Mouse (Mus musculus): ENCODE data around the gene Ubqln4. TPM values are rescaled to one million over a fixed set of nuclear protein-coding genes. Genes with fewer than 3 reads are reported as not detected.
A peak's percentile ranks its signal among the peaks of the same experiment; 100 is the strongest.

Gene Ubqln4
- total and polyA plus RNA-seq, 3 experiments = 40.6 to 81.2 (median 63.4) TPM

DNA sequence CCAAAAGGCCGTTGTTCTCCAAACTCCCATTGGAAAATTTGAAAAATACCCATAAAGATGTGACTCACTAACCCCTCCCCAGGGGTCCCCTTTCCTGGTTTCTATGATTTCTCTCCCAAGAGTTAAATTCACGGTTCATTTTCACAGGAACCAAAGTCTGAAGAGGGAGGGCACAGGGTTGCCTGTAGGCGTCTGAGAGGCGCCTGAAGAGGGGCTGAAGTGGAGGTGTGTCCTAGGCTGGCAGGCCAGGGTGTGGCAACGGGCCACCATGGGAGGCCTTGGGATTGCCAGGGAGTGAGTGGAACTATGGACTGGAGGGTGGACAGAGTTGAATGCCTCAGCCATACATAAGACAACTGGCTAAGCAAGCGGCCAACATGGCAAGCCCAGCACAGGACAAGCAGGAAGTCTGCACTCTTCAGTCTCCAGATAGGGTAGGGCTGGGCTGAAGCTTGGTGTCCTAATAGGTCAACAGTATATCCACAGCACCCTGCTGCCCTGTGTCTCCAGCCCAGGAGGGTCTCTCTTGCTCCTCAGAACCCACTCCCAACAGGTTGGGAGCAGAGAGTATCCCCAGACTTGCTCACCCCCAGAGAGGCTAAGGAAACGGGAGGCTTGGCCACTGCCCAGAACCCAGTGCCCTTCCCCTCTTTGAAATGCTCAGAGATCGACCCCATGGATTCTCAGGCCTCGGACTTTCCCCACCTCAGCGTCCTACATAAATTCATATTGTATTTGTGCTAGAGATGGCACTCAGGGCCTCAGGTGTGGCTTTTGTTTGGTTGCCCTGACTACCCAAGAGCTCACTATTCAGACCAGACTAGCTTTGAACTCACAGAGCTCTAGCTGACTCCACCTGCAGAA lies 39.1 kb upstream of the Ubqln4 start:
- peaks cover 71% of the 10 kb centered on the region for H3K4me1 ChIP-seq (ENCODE audit: insufficient read depth, low read depth, low read length)
- ATAC-seq (ENCODE audit: extremely low read depth, insufficient number of reproducible peaks, low FRiP score, poor library complexity, severe bottlenecking) (no peak), DNase-seq (ENCODE audit: low spot score) (no peak)
- no peaks in the 10 kb centered on the region for H3K36me3 ChIP-seq (replicated peaks)
- H3K4me3 ChIP-seq (ENCODE audit: low read depth, low read length) = peak overlapping the region; percentile 31; the same call in 1 of the 2 replicates
- no peaks in the 10 kb centered on the region; the same call in 1 of the 2 replicates for H3K27me3 ChIP-seq (ENCODE audit: insufficient read depth, low read length)
- no peak for TF ChIP-seq CTCF (IDR thresholded peaks at IDR 0.05; ENCODE audit: low read depth, low read length)
- TF ChIP-seq GATA2 (IDR thresholded peaks at IDR 0.05; ENCODE audit: borderline replicate concordance, low read depth, low read length) = no peak
- no peak for TF ChIP-seq GATA1 (IDR thresholded peaks at IDR 0.05; ENCODE audit: borderline replicate concordance, low read length)
- no peak for TF ChIP-seq TAL1 (conservative IDR thresholded peaks at IDR 0.05; ENCODE audit: low read depth, low read length)
- TF ChIP-seq POLR2AphosphoS5 (IDR thresholded peaks at IDR 0.05; ENCODE audit: insufficient replicate concordance, low read depth, low read length) = no peak
- H3K9me3 ChIP-seq (replicated peaks) = no peaks in the 10 kb centered on the region

GRCm38 (mm10) chr3:88515095-88515386 lies 38.5 kb upstream of the Ubqln4 start:
- TF ChIP-seq GATA1 (IDR thresholded peaks at IDR 0.05; ENCODE audit: borderline replicate concordance, low read length) (no peak), GATA2 (IDR thresholded peaks at IDR 0.05; ENCODE audit: borderline replicate concordance, low read depth, low read length) (no peak), POLR2AphosphoS5 (IDR thresholded peaks at IDR 0.05; ENCODE audit: insufficient replicate concordance, low read depth, low read length) (no peak), TAL1 (conservative IDR thresholded peaks at IDR 0.05; ENCODE audit: low read depth, low read length) (no peak), CTCF (IDR thresholded peaks at IDR 0.05; ENCODE audit: low read depth, low read length) (no peak)
- no peak for DNase-seq (ENCODE audit: low spot score)
- Histone ChIP-seq H3K4me3 (ENCODE audit: low read depth, low read length) (no peak overlapping the region), H3K4me1 (ENCODE audit: insufficient read depth, low read depth, low read length) (peaks cover 70% of the 10 kb centered on the region), H3K36me3 (replicated peaks) (no peaks in the 10 kb centered on the region), H3K9me3 (replicated peaks) (no peaks in the 10 kb centered on the region), H3K27me3 (ENCODE audit: insufficient read depth, low read length) (no peaks in the 10 kb centered on the region; the same call in 1 of the 2 replicates)
- no peak for ATAC-seq (ENCODE audit: extremely low read depth, insufficient number of reproducible peaks, low FRiP score, poor library complexity, severe bottlenecking)

DNA sequence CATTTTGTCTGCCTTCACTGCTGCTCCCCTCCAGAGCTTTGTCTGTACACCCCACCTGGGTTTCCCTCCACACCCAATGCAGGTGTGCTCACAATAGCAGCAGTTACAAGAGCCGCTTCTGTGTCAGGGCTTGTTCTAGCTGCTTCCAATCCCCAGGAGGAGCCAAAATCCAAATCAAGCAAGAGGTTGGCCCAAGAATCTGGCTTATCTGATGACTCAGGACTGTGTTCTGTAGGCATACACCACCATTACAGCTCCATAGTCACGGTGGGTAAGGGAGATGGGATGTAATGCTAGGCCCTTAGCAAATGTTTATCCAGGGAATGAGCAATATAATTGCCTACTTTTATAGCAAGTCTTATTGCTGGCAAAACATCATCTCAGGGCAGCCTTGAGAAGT lies 37.2 kb upstream of the Ubqln4 start:
- Histone ChIP-seq H3K36me3 (replicated peaks) (no peaks in the 10 kb centered on the region), H3K9me3 (replicated peaks) (no peaks in the 10 kb centered on the region), H3K27me3 (ENCODE audit: insufficient read depth, low read length) (no peaks in the 10 kb centered on the region; the same call in 1 of the 2 replicates), H3K4me3 (ENCODE audit: low read depth, low read length) (no peak overlapping the region), H3K4me1 (ENCODE audit: insufficient read depth, low read depth, low read length) (peaks cover 61% of the 10 kb centered on the region)
- ATAC-seq (ENCODE audit: extremely low read depth, insufficient number of reproducible peaks, low FRiP score, poor library complexity, severe bottlenecking) (no peak), DNase-seq (ENCODE audit: low spot score) (no peak)
- TF ChIP-seq GATA1 (IDR thresholded peaks at IDR 0.05; ENCODE audit: borderline replicate concordance, low read length) (no peak), GATA2 (IDR thresholded peaks at IDR 0.05; ENCODE audit: borderline replicate concordance, low read depth, low read length) (no peak), POLR2AphosphoS5 (IDR thresholded peaks at IDR 0.05; ENCODE audit: insufficient replicate concordance, low read depth, low read length) (no peak), TAL1 (conservative IDR thresholded peaks at IDR 0.05; ENCODE audit: low read depth, low read length) (no peak), CTCF (IDR thresholded peaks at IDR 0.05; ENCODE audit: low read depth, low read length) (no peak)

GRCm38 (mm10) chr3:88518411-88518810 lies 35.1 kb upstream of the Ubqln4 start:
- no peak for DNase-seq (ENCODE audit: low spot score)

DNA sequence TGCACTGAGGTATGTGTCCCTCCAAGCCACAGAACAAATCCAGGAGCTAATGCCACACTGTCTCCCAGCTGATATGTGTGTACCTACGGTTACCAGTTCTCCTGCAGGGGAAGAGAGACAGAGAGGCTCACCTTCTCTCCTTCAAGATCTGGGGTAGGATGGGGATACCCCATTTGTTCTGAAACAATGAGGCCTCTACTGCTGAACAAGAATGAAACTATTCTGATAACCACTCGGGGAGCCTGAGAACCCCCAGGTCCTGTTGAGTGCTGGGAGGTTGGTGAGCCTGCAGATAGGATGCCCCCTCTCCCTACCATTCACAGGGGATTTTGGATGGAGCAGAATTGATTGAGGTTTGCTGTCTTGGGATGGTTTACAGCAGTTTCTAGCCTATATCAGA lies 33.5 kb upstream of the Ubqln4 start:
- H3K4me3 ChIP-seq (ENCODE audit: low read depth, low read length) = no peak overlapping the region
- H3K27me3 ChIP-seq (ENCODE audit: insufficient read depth, low read length) = no peaks in the 10 kb centered on the region; the same call in 1 of the 2 replicates
- H3K9me3 ChIP-seq (replicated peaks) = no peaks in the 10 kb centered on the region
- ATAC-seq (ENCODE audit: extremely low read depth, insufficient number of reproducible peaks, low FRiP score, poor library complexity, severe bottlenecking) (no peak), DNase-seq (ENCODE audit: low spot score) (no peak)
- peaks cover 34% of the 10 kb centered on the region for H3K4me1 ChIP-seq (ENCODE audit: insufficient read depth, low read depth, low read length)
- H3K36me3 ChIP-seq (replicated peaks) = peaks cover 31% of the 10 kb centered on the region
- no peak for TF ChIP-seq GATA1 (IDR thresholded peaks at IDR 0.05; ENCODE audit: borderline replicate concordance, low read length)
- TF ChIP-seq POLR2AphosphoS5 (IDR thresholded peaks at IDR 0.05; ENCODE audit: insufficient replicate concordance, low read depth, low read length) = no peak
- no peak for TF ChIP-seq TAL1 (conservative IDR thresholded peaks at IDR 0.05; ENCODE audit: low read depth, low read length)
- TF ChIP-seq CTCF (IDR thresholded peaks at IDR 0.05; ENCODE audit: low read depth, low read length) = no peak
- TF ChIP-seq GATA2 (IDR thresholded peaks at IDR 0.05; ENCODE audit: borderline replicate concordance, low read depth, low read length) = no peak

More at GRCm38 (mm10) chr3:88518411-88518810, 35.1 kb upstream of the Ubqln4 start:
- TF ChIP-seq TAL1 (conservative IDR thresholded peaks at IDR 0.05; ENCODE audit: low read depth, low read length) = no peak
- no peak for TF ChIP-seq POLR2AphosphoS5 (IDR thresholded peaks at IDR 0.05; ENCODE audit: insufficient replicate concordance, low read depth, low read length)
- no peak for TF ChIP-seq GATA2 (IDR thresholded peaks at IDR 0.05; ENCODE audit: borderline replicate concordance, low read depth, low read length)
- H3K9me3 ChIP-seq (replicated peaks) = no peaks in the 10 kb centered on the region
- H3K4me3 ChIP-seq (ENCODE audit: low read depth, low read length) = no peak overlapping the region
- peaks cover 14% of the 10 kb centered on the region for H3K36me3 ChIP-seq (replicated peaks)
- peaks cover 50% of the 10 kb centered on the region for H3K4me1 ChIP-seq (ENCODE audit: insufficient read depth, low read depth, low read length)
- no peak for ATAC-seq (ENCODE audit: extremely low read depth, insufficient number of reproducible peaks, low FRiP score, poor library complexity, severe bottlenecking)
- no peaks in the 10 kb centered on the region; the same call in 1 of the 2 replicates for H3K27me3 ChIP-seq (ENCODE audit: insufficient read depth, low read length)

DNA sequence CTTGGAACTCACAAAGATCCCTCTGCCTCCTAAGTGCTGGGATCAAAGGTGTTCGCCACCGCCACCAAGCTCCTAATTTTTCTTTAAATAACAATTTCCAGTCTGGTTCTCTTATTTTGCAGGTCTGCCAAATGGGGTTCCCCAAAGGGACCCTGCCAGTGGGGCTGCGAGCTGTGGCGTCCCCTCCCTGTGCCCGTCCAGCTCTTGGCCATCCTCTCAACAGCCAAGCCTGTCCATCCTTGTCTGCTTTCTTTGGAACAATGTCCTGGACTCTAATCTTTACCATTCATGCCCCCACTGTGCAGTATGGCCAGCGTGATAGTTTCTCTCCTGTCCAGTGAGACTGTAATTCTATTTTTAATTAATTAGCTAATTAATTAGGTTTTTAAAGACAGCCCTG lies 32.4 kb upstream of the Ubqln4 start:
- Histone ChIP-seq H3K9me3 (replicated peaks) (no peaks in the 10 kb centered on the region), H3K27me3 (ENCODE audit: insufficient read depth, low read length) (no peaks in the 10 kb centered on the region; the same call in 1 of the 2 replicates), H3K36me3 (replicated peaks) (peaks cover 39% of the 10 kb centered on the region), H3K4me1 (ENCODE audit: insufficient read depth, low read depth, low read length) (peaks cover 32% of the 10 kb centered on the region), H3K4me3 (ENCODE audit: low read depth, low read length) (no peak overlapping the region)
- no peak for TF ChIP-seq CTCF (IDR thresholded peaks at IDR 0.05; ENCODE audit: low read depth, low read length)
- TF ChIP-seq GATA1 (IDR thresholded peaks at IDR 0.05; ENCODE audit: borderline replicate concordance, low read length) = no peak
- no peak for TF ChIP-seq TAL1 (conservative IDR thresholded peaks at IDR 0.05; ENCODE audit: low read depth, low read length)
- no peak for TF ChIP-seq GATA2 (IDR thresholded peaks at IDR 0.05; ENCODE audit: borderline replicate concordance, low read depth, low read length)
- no peak for TF ChIP-seq POLR2AphosphoS5 (IDR thresholded peaks at IDR 0.05; ENCODE audit: insufficient replicate concordance, low read depth, low read length)
- ATAC-seq (ENCODE audit: extremely low read depth, insufficient number of reproducible peaks, low FRiP score, poor library complexity, severe bottlenecking) (no peak), DNase-seq (ENCODE audit: low spot score) (no peak)
